In genomic region chr6:140478031-140478430, GRCm38 (mm10) we compare ENCODE assay signal across 10 mouse cellular contexts. TPM values are rescaled to one million over a fixed set of nuclear protein-coding genes. Genes with fewer than 3 reads are reported as not detected.
DNase-seq lines count a peak whose midpoint lies in the region; ATAC-seq and TF ChIP-seq lines count a peak whose summit lies in the region.
"Had no signal": no experiment of that assay in that cellular context is flagged by ENCODE, and none has a peak within 500 bp of the region (broad histone marks: within the 10 kb centered on the region; RNA-seq: fewer than 3 reads in every experiment).

No protein-coding gene starts in this region.

- no peak overlapping the region for H3K4me2 ChIP-seq in hindbrain, embryonic 13.5 days
- H3K4me2 ChIP-seq in lung, postnatal 0 days (replicated peaks; ENCODE audit: low read depth, low read length) = no peak overlapping the region
- H3K4me2 ChIP-seq in embryonic facial prominence, embryonic 12.5 days (replicated peaks) = no peak overlapping the region

- no peak overlapping the region for H3K4me3 ChIP-seq in hindbrain, embryonic 13.5 days
- H3K4me3 ChIP-seq in hindbrain, embryonic 10.5 days = no peak overlapping the region
- no peak overlapping the region for H3K4me3 ChIP-seq in lung, postnatal 0 days (ENCODE audit: low read depth, low read length)
- no peak overlapping the region for H3K4me3 ChIP-seq in embryonic facial prominence, embryonic 12.5 days
- H3K4me3 ChIP-seq in olfactory bulb, adult 2 months (ENCODE audit: insufficient read depth, low read depth, low read length) = no peak overlapping the region

- H3K27me3 ChIP-seq in hindbrain, embryonic 13.5 days = no peaks in the 10 kb centered on the region
- no peaks in the 10 kb centered on the region for H3K27me3 ChIP-seq in hindbrain, embryonic 10.5 days (ENCODE audit: insufficient read depth, poor library complexity, severe bottlenecking)
- H3K27me3 ChIP-seq in lung, postnatal 0 days (replicated peaks; ENCODE audit: insufficient read depth, low read length) = no peaks in the 10 kb centered on the region
- no peaks in the 10 kb centered on the region for H3K27me3 ChIP-seq in embryonic facial prominence, embryonic 12.5 days

- DNase-seq in hindbrain, embryonic 10.5 days (ENCODE audit: low spot score) = no peak
- DNase-seq in lung, postnatal 0 days (ENCODE audit: low spot score) = peak; percentile 35
- no peak for DNase-seq in lung, postnatal 14 days
- no peak for DNase-seq in gastrocnemius, postnatal 36 days
- no peak for DNase-seq in layer of hippocampus, adult 18-20 months (ENCODE audit: low spot score in 2 of 2)
- DNase-seq: layer of hippocampus, adult 9-11 months had no signal

- H3K9ac ChIP-seq in hindbrain, embryonic 13.5 days = no peak overlapping the region
- no peak overlapping the region; the same call in 1 of the 2 replicates for H3K9ac ChIP-seq in lung, postnatal 0 days (replicated peaks; ENCODE audit: low read depth)
- no peak overlapping the region for H3K9ac ChIP-seq in embryonic facial prominence, embryonic 12.5 days

- H3K4me1 ChIP-seq in hindbrain, embryonic 13.5 days (replicated peaks) = peaks cover 41% of the 10 kb centered on the region
- H3K4me1 ChIP-seq in hindbrain, embryonic 10.5 days (replicated peaks) = peaks cover 11% of the 10 kb centered on the region; the same call in 1 of the 2 replicates
- H3K4me1 ChIP-seq in lung, postnatal 0 days (ENCODE audit: insufficient read depth, low read depth, low read length) = peaks cover 3% of the 10 kb centered on the region; the same call in 1 of the 2 replicates
- H3K4me1 ChIP-seq in embryonic facial prominence, embryonic 12.5 days = peaks cover 15% of the 10 kb centered on the region
- H3K4me1 ChIP-seq in olfactory bulb, adult 2 months (ENCODE audit: control insufficient read depth, insufficient read depth, low read length) = peaks cover 24% of the 10 kb centered on the region

- H3K36me3 ChIP-seq in hindbrain, embryonic 13.5 days = no peaks in the 10 kb centered on the region
- H3K36me3 ChIP-seq in hindbrain, embryonic 10.5 days = no peaks in the 10 kb centered on the region
- no peaks in the 10 kb centered on the region for H3K36me3 ChIP-seq in lung, postnatal 0 days (ENCODE audit: insufficient read depth, low read length)
- no peaks in the 10 kb centered on the region for H3K36me3 ChIP-seq in embryonic facial prominence, embryonic 12.5 days

- no peak for TF ChIP-seq EP300 in lung, postnatal 0 days (IDR thresholded peaks at IDR 0.05)

- peak overlapping the region; percentile 60 for H3K27ac ChIP-seq in hindbrain, embryonic 13.5 days
- no peak overlapping the region for H3K27ac ChIP-seq in hindbrain, embryonic 10.5 days
- H3K27ac ChIP-seq in lung, postnatal 0 days (ENCODE audit: low read length) = no peak overlapping the region
- H3K27ac ChIP-seq in embryonic facial prominence, embryonic 12.5 days = no peak overlapping the region
- peak overlapping the region; percentile 65 for H3K27ac ChIP-seq in olfactory bulb, adult 2 months (ENCODE audit: insufficient read depth, low read depth, low read length)

- TF ChIP-seq POLR2A in olfactory bulb, adult 2 months (IDR thresholded peaks at IDR 0.05; ENCODE audit: insufficient read depth, low read depth, low read length) = no peak

- intact Hi-C loops in gastrocnemius, postnatal 36 days (cut with DNase I) = loop anchor here (10.0 kb wide), 1 partner anchor 227 kb away; no protein-coding TSS in a partner anchor

- no peak for TF ChIP-seq CTCF in lung, postnatal 0 days (IDR thresholded peaks at IDR 0.05)
- TF ChIP-seq CTCF in olfactory bulb, adult 2 months (IDR thresholded peaks at IDR 0.05; ENCODE audit: insufficient read depth, low read depth, low read length) = no peak

- no peak for ATAC-seq in hindbrain, embryonic 13.5 days (ENCODE audit: low FRiP score)
- peak; percentile 55 for ATAC-seq in lung, postnatal 0 days
- ATAC-seq in embryonic facial prominence, embryonic 12.5 days (ENCODE audit: insufficient number of reproducible peaks, insufficient read depth, low FRiP score, low TSS enrichment) = peak; percentile 25; the same call in 1 of the 2 replicates
- ATAC-seq: CD4-positive, CD25-positive, alpha-beta regulatory T cell, adult 4 months had no signal

- WGBS in hindbrain, embryonic 13.5 days = 57% methylated on average over 7 of the region's 7 CpGs
- 84% methylated on average over 7 of the region's 7 CpGs for WGBS in hindbrain, embryonic 10.5 days
- 19% methylated on average over 7 of the region's 7 CpGs for WGBS in lung, postnatal 0 days
- WGBS in embryonic facial prominence, embryonic 12.5 days = 51% methylated on average over 7 of the region's 7 CpGs
- WGBS in olfactory bulb, adult 2 months = 14% methylated on average over 7 of the region's 7 CpGs

- no peaks in the 10 kb centered on the region for H3K9me3 ChIP-seq in hindbrain, embryonic 13.5 days
- H3K9me3 ChIP-seq in hindbrain, embryonic 10.5 days = no peaks in the 10 kb centered on the region
- H3K9me3 ChIP-seq in lung, postnatal 0 days (ENCODE audit: low read length) = no peaks in the 10 kb centered on the region
- H3K9me3 ChIP-seq in embryonic facial prominence, embryonic 12.5 days = no peaks in the 10 kb centered on the region

RNA-seq across cellular contexts. Expression of gene Plekha5, which starts 54.2 kb away (rescaled TPM):
- 39.9 and 40.7 TPM in 2 replicates for polyA plus RNA-seq in hindbrain, embryonic 13.5 days (2015; fragmentation: Nextera tagmentation; extraction: Ambion mirVana)
- polyA plus RNA-seq in hindbrain, embryonic 10.5 days (2016; fragmentation: Nextera tagmentation; extraction: Ambion mirVana) = 35.5 and 43.1 TPM in 2 replicates
- polyA plus RNA-seq in lung, postnatal 0 days (2015; fragmentation: Nextera tagmentation; extraction: Ambion mirVana) = 22.1 and 24.1 TPM in 2 replicates
- 54.2 and 59.4 TPM in 2 replicates for polyA plus RNA-seq in embryonic facial prominence, embryonic 12.5 days (2016; fragmentation: Nextera tagmentation; extraction: Ambion mirVana)
- polyA plus RNA-seq in olfactory bulb, adult 2 months (2012; ENCODE audit: insufficient read depth, insufficient read length, low replicate concordance, missing spikeins) = not detected in 2 replicates
- total RNA-seq in gastrocnemius, postnatal 36 days (2021) = 1 to 10 TPM; 8.7 to 9.2 TPM
- 100 to 1,000 TPM in 1 of 2 experiments, 10 to 100 TPM in 1; 99.4 to 104 TPM for total RNA-seq in layer of hippocampus, adult 18-20 months (2021)

Comparison
In these comparisons a context has a peak if more than half of its experiments do, and no peak if none do; other contexts are left out.
1. H3K27ac ChIP-seq: peak in hindbrain, embryonic 13.5 days (single experiment) and olfactory bulb, adult 2 months (single experiment); none in hindbrain, embryonic 10.5 days (single experiment), lung, postnatal 0 days (single experiment) and embryonic facial prominence, embryonic 12.5 days (single experiment).